Mouse (Mus musculus) pancreas, adult 10 weeks (tissue): ENCODE data around the gene Proser2. TPM values are rescaled to one million over a fixed set of nuclear protein-coding genes. Genes with fewer than 3 reads are reported as not detected.

ENCODE experiments used
- polyA plus RNA-seq: library from polyadenylated mRNA; stranded (reverse); fragments of 350-450 nt; fragmentation: Illumina TruSeq; extraction: RNeasy Lipid Tissue Mini Kit (QIAGEN cat#74804); gene quantifications from one replicate; pipeline ENCODE4 v1.2.3, GENCODE M21; 2015; ENCODE audit warnings: low read depth, low replicate concordance; ENCODE audit not compliant: insufficient read depth

The Proser2 gene
- polyA plus RNA-seq, result 4.2 TPM

GRCm38 (mm10) chr2:6129555-6130355 is at the start of gene Proser2:
TSS of gene Proser2 (minus strand) at chr2:6130211.

Other genes with a start within 250 kb of the Proser2 start
- 9.3 TPM for gene Sec61a2, start 234.8 kb downstream of the Proser2 start, polyA plus RNA-seq
- 2.7 TPM for gene Dhtkd1, start 187.4 kb downstream of the Proser2 start, polyA plus RNA-seq
- gene Upf2, start 178.7 kb downstream of the Proser2 start, polyA plus RNA-seq, result 8.9 TPM
- 4.3 TPM for gene Echdc3, start 82.8 kb upstream of the Proser2 start, polyA plus RNA-seq
- 2.1 TPM for gene Usp6nl, start 192.5 kb upstream of the Proser2 start, polyA plus RNA-seq